Mouse (Mus musculus) kidney, embryonic 14.5 days (tissue): Measurements from ENCODE around the gene Mthfd1. TPM values are rescaled to one million over a fixed set of nuclear protein-coding genes. Genes with fewer than 3 reads are reported as not detected.

Source experiments
- ATAC-seq: fragments of 200-750 bp; cut with Nextera tagmentation; 2 replicates; pipeline ENCODE4 v1.8.0; 2017; ENCODE audit warnings: moderate number of reproducible peaks, mild to moderate bottlenecking, moderate TSS enrichment, moderate library complexity; ENCODE audit not compliant: low FRiP score, low TSS enrichment
- H3K27ac ChIP-seq: fragments of 300-500 bp; sonication (generic); 2 replicates; pipeline ENCODE4 v1.5.1; 2014; ENCODE audit warnings: low read depth, mild to moderate bottlenecking, low read length, moderate library complexity, mixed read lengths
- H3K27me3 ChIP-seq: fragments of 300-500 bp; sonication (generic); 2 replicates; pipeline ENCODE4 v1.6.1; 2014; ENCODE audit warnings: mild to moderate bottlenecking, low read length; ENCODE audit not compliant: control insufficient read depth, insufficient read depth
- H3K36me3 ChIP-seq: fragments of 300-500 bp; sonication (generic); 2 replicates; pipeline ENCODE4 v1.6.1; 2014; ENCODE audit warnings: low read length, mixed read lengths; ENCODE audit not compliant: control insufficient read depth, insufficient read depth
- H3K4me1 ChIP-seq: fragments of 300-500 bp; sonication (generic); 2 replicates; pipeline ENCODE4 v1.6.1; 2014; ENCODE audit warnings: low read length, mixed read lengths; ENCODE audit not compliant: control insufficient read depth, insufficient read depth
- H3K4me2 ChIP-seq: fragments of 300-500 bp; sonication (generic); replicated peaks from 2 replicates; pipeline ENCODE4 v1.6.1; 2014; ENCODE audit warnings: low read depth, mild to moderate bottlenecking, low read length
- H3K4me3 ChIP-seq: fragments of 300-500 bp; sonication (generic); 2 replicates; pipeline ENCODE4 v1.5.1; 2014; ENCODE audit warnings: mild to moderate bottlenecking, low read length
- H3K9ac ChIP-seq: fragments of 300-500 bp; sonication (generic); 2 replicates; pipeline ENCODE4 v1.6.1; 2014; ENCODE audit warnings: low read depth, mild to moderate bottlenecking, low read length, moderate library complexity
- H3K9me3 ChIP-seq: fragments of 300-500 bp; sonication (generic); 2 replicates; pipeline ENCODE4 v1.6.1; 2016; ENCODE audit warnings: low read length; ENCODE audit not compliant: control insufficient read depth
- WGBS: fragments of 180-500 bp; shearing (Covaris S2); extraction: QIAGEN DNeasy Blood & Tissue Kit; methylation state at CpG from one replicate; pipeline ENCODE4 v1.1.7; 2014; 5-methylcytosine and 5-hydroxymethylcytosine counted together
- polyA plus RNA-seq: library from polyadenylated mRNA; unstranded; fragments of >200 nt; fragmentation: Nextera tagmentation; extraction: Ambion mirVana; gene quantifications from 2 replicates; pipeline ENCODE4 v1.2.1, GENCODE M21; 2014

Mthfd1 gene
- polyA plus RNA-seq, 1 experiment from 2014 or later, result 102 TPM

DNA sequence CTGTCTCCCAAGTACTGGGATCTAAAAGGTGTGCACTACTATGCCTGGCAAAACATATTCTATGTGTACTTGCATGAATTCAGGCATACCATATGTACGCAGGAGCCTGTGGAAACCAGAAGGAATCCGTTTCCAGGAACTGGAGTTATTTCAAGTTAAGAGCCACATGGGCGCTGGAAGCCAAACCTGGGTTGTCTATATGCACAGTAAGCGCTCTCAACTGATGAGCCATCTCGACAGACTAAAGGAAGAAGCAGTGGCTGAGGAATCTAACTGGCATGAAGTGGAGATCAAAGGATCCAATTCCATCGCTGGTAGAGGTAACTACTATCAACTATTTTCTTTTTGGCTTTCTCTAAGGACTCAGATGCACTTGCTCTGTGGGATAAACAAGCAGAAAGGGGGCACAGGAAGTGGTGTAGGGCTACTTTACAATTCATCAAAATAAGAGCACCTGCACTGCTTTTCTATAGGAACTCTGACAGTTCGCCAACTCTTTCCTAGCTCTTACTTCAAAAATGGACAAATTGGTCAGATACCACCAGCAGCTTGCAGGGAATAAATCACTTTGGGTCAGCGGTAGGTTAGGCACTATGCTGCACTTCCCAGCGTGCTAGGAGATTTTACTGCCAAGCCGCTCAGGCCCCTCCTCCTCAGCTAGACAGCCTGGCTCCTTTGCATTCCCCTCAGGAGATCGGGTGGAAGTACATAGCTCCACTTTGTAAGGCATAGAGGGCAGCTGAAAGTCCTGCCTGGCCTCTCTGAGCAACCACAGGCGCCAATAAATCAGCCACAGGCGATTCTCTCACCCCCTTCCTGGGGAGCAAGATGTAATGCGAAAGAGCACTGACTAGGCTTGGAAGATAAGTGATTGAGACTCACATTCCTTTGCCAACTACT is 112.2 kb downstream of the Mthfd1 start:
- peak overlapping the region; percentile 98; the same call in 1 of the 2 replicates for H3K4me3 ChIP-seq
- WGBS, result 13% methylated on average over 14 of the region's 14 CpGs

GRCm38 (mm10) chr12:76368201-76368789 is 113.2 kb downstream of the Mthfd1 start:
- WGBS, result 4% methylated on average over 9 of the region's 9 CpGs
- Histone ChIP-seq H3K9me3 (no peaks in the 10 kb centered on the region), H3K9ac (peak overlapping the region; percentile 99), H3K36me3 (no peaks in the 10 kb centered on the region), H3K27ac (peak overlapping the region; percentile 100; the same call in 1 of the 2 replicates), H3K4me2 (peak overlapping the region; percentile 73), H3K27me3 (no peaks in the 10 kb centered on the region), H3K4me1 (peaks cover 35% of the 10 kb centered on the region), H3K4me3 (peak overlapping the region; percentile 98)
- ATAC-seq, result no peak

More for the DNA sequence above, 112.2 kb downstream of the Mthfd1 start:
- Histone ChIP-seq H3K4me2 (peak overlapping the region; percentile 73), H3K36me3 (no peaks in the 10 kb centered on the region), H3K27ac (no peak overlapping the region; the same call in 1 of the 2 replicates), H3K9ac (no peak overlapping the region; the same call in 1 of the 2 replicates), H3K27me3 (no peaks in the 10 kb centered on the region), H3K4me1 (peaks cover 27% of the 10 kb centered on the region), H3K9me3 (no peaks in the 10 kb centered on the region)
- no peak for ATAC-seq

DNA sequence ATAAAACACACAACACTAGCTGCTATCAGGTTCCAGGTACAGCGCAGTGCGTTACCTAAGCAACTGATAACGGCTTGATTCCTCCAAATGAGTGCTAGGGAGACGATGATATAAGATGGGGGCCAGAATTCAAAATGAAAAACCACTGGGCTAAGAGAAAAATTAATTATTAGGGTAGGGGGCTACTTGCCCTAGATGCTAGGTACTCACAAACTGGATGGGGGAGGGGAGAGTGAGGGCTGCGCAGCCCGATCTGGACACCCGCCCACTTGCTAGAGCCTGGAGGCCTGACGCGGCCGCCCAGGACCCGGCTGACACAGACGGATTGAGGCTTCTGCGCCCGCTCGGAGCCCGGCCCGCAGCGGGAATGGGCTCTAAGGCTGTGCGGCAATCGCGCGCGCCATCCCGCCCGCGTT is 113.7 kb downstream of the Mthfd1 start:
- ATAC-seq, result peak; percentile 17
- H3K27me3 ChIP-seq, result no peaks in the 10 kb centered on the region
- peak overlapping the region; percentile 73 for H3K4me2 ChIP-seq
- H3K9ac ChIP-seq, result peak overlapping the region; percentile 99
- H3K4me1 ChIP-seq, result peaks cover 38% of the 10 kb centered on the region
- H3K27ac ChIP-seq, result peak overlapping the region; percentile 100
- under 1% methylated on average over 26 of the region's 26 CpGs for WGBS
- no peaks in the 10 kb centered on the region for H3K9me3 ChIP-seq
- no peaks in the 10 kb centered on the region for H3K36me3 ChIP-seq
- peak overlapping the region; percentile 98 for H3K4me3 ChIP-seq

Other genes starting within 250 kb of the Mthfd1 start
- gene Esr2, start 78.0 kb upstream of the Mthfd1 start, polyA plus RNA-seq, result 0.39 and 0.57 TPM in 2 replicates
- gene Tex21, start 8.6 kb upstream of the Mthfd1 start, polyA plus RNA-seq, result not detected in 2 replicates
- gene Akap5, start 69.6 kb downstream of the Mthfd1 start, polyA plus RNA-seq, result 0.96 and 1.7 TPM in 2 replicates
- 19.9 and 20.5 TPM in 2 replicates for gene Zbtb25, start 114.3 kb downstream of the Mthfd1 start, polyA plus RNA-seq
- gene Zbtb1, start 115.0 kb downstream of the Mthfd1 start, polyA plus RNA-seq, result 8.3 and 12.5 TPM in 2 replicates
- gene Hspa2, start 148.9 kb downstream of the Mthfd1 start, polyA plus RNA-seq, result 5.4 and 7.7 TPM in 2 replicates
- gene Ppp1r36, start 162.2 kb downstream of the Mthfd1 start, polyA plus RNA-seq, result 3.4 and 3.9 TPM in 2 replicates